Mouse (Mus musculus): Measurements from ENCODE around the gene Ywhaq. TPM values are rescaled to one million over a fixed set of nuclear protein-coding genes. Genes with fewer than 3 reads are reported as not detected.

The Ywhaq gene
- polyA plus RNA-seq, 1 experiment from 2014 or later: 1,056 TPM

GRCm38 (mm10) chr12:21431950-21432349 is 14.5 kb upstream of the Ywhaq start:
- Histone ChIP-seq H3K4me3 (replicated peaks) (no peak overlapping the region), H3K36me3 (no peaks in the 10 kb centered on the region), H3K4me2 (no peak overlapping the region), H3K27ac (replicated peaks) (no peak overlapping the region), H3K27me3 (replicated peaks) (no peaks in the 10 kb centered on the region), H3K4me1 (no peaks in the 10 kb centered on the region), H3K9ac (replicated peaks) (no peak overlapping the region), H3K9me3 (replicated peaks) (no peaks in the 10 kb centered on the region)
- no peak for ATAC-seq (ENCODE audit: low FRiP score)
- 63% methylated on average over 8 of the region's 8 CpGs for WGBS

- no peak for ATAC-seq (ENCODE audit: low FRiP score)
- peaks cover 5% of the 10 kb centered on the region for H3K4me1 ChIP-seq
- no peak overlapping the region for H3K4me3 ChIP-seq (replicated peaks)
- no peak overlapping the region for H3K9ac ChIP-seq (replicated peaks)
- H3K27ac ChIP-seq (replicated peaks): no peak overlapping the region
- no peaks in the 10 kb centered on the region for H3K36me3 ChIP-seq
- no peak overlapping the region for H3K4me2 ChIP-seq
- 75% methylated on average over 2 of the region's 2 CpGs for WGBS
- no peaks in the 10 kb centered on the region for H3K27me3 ChIP-seq (replicated peaks)
- no peaks in the 10 kb centered on the region for H3K9me3 ChIP-seq (replicated peaks)
Measured at GRCm38 (mm10) chr12:21431039-21431438, 13.6 kb upstream of the Ywhaq start.

GRCm38 (mm10) chr12:21430140-21430539 is 12.7 kb upstream of the Ywhaq start:
- Histone ChIP-seq H3K27ac (replicated peaks) (no peak overlapping the region), H3K9me3 (replicated peaks) (no peaks in the 10 kb centered on the region), H3K27me3 (replicated peaks) (no peaks in the 10 kb centered on the region), H3K9ac (replicated peaks) (no peak overlapping the region), H3K4me1 (peaks cover 10% of the 10 kb centered on the region), H3K36me3 (no peaks in the 10 kb centered on the region), H3K4me2 (no peak overlapping the region), H3K4me3 (replicated peaks) (no peak overlapping the region)
- no peak for ATAC-seq (ENCODE audit: low FRiP score)
- WGBS: 79% methylated on average over 4 of the region's 4 CpGs

GRCm38 (mm10) chr12:21429021-21429420 is 11.6 kb upstream of the Ywhaq start:
- no peaks in the 10 kb centered on the region for H3K27me3 ChIP-seq (replicated peaks)
- no peak overlapping the region for H3K27ac ChIP-seq (replicated peaks)
- H3K9me3 ChIP-seq (replicated peaks): no peaks in the 10 kb centered on the region
- H3K9ac ChIP-seq (replicated peaks): no peak overlapping the region
- H3K4me1 ChIP-seq: peaks cover 15% of the 10 kb centered on the region
- H3K4me3 ChIP-seq (replicated peaks): no peak overlapping the region
- no peak overlapping the region for H3K4me2 ChIP-seq
- 82% methylated on average over 1 of the region's 1 CpGs for WGBS
- H3K36me3 ChIP-seq: no peaks in the 10 kb centered on the region
- no peak for ATAC-seq (ENCODE audit: low FRiP score)

- no peak overlapping the region; the same call in 1 of the 2 replicates for H3K9ac ChIP-seq (replicated peaks)
Measured at GRCm38 (mm10) chr12:21426065-21426940, 8.9 kb upstream of the Ywhaq start.

GRCm38 (mm10) chr12:21424683-21425082 is 7.2 kb upstream of the Ywhaq start:
- WGBS: 6% methylated on average over 7 of the region's 7 CpGs
- no peaks in the 10 kb centered on the region for H3K9me3 ChIP-seq (replicated peaks)
- H3K4me2 ChIP-seq: no peak overlapping the region
- no peaks in the 10 kb centered on the region for H3K27me3 ChIP-seq (replicated peaks)
- H3K9ac ChIP-seq (replicated peaks): no peak overlapping the region
- no peaks in the 10 kb centered on the region for H3K36me3 ChIP-seq
- peaks cover 15% of the 10 kb centered on the region for H3K4me1 ChIP-seq
- no peak for ATAC-seq (ENCODE audit: low FRiP score)
- no peak overlapping the region for H3K4me3 ChIP-seq (replicated peaks)
- no peak overlapping the region for H3K27ac ChIP-seq (replicated peaks)

More at GRCm38 (mm10) chr12:21426065-21426940, 8.9 kb upstream of the Ywhaq start:
- ATAC-seq (ENCODE audit: low FRiP score): peak; percentile 60
- H3K4me1 ChIP-seq: peaks cover 15% of the 10 kb centered on the region
- peak overlapping the region; percentile 14 for H3K4me3 ChIP-seq (replicated peaks)
- no peaks in the 10 kb centered on the region for H3K36me3 ChIP-seq
- peak overlapping the region; percentile 54 for H3K4me2 ChIP-seq
- 4% methylated on average over 16 of the region's 16 CpGs for WGBS
- H3K27me3 ChIP-seq (replicated peaks): no peaks in the 10 kb centered on the region
- 0 out of 2 replicates have a peak overlapping the region, but pooled peaks have one; percentile 4 for H3K27ac ChIP-seq (replicated peaks)
- no peaks in the 10 kb centered on the region for H3K9me3 ChIP-seq (replicated peaks)

- Histone ChIP-seq H3K36me3 (no peaks in the 10 kb centered on the region), H3K4me2 (peak overlapping the region; percentile 62), H3K27me3 (replicated peaks) (no peaks in the 10 kb centered on the region), H3K4me3 (replicated peaks) (peak overlapping the region; percentile 95), H3K9ac (replicated peaks) (peak overlapping the region; percentile 84), H3K9me3 (replicated peaks) (no peaks in the 10 kb centered on the region), H3K4me1 (peaks cover 28% of the 10 kb centered on the region), H3K27ac (replicated peaks) (peak overlapping the region; percentile 100)
- ATAC-seq (ENCODE audit: low FRiP score): no peak
- 20% methylated on average over 11 of the region's 11 CpGs for WGBS
Measured at GRCm38 (mm10) chr12:21418621-21419131, 1.2 kb upstream of the Ywhaq start.

- Histone ChIP-seq H3K27ac (replicated peaks) (peak overlapping the region; percentile 100), H3K27me3 (replicated peaks) (no peaks in the 10 kb centered on the region), H3K4me2 (peak overlapping the region; percentile 62), H3K9me3 (replicated peaks) (no peaks in the 10 kb centered on the region), H3K36me3 (peaks cover 4% of the 10 kb centered on the region), H3K4me3 (replicated peaks) (peak overlapping the region; percentile 95), H3K4me1 (peaks cover 28% of the 10 kb centered on the region), H3K9ac (replicated peaks) (peak overlapping the region; percentile 84)
- 5% methylated on average over 10 of the region's 10 CpGs for WGBS
- ATAC-seq (ENCODE audit: low FRiP score): no peak
Measured at GRCm38 (mm10) chr12:21418083-21418482, 646 bp upstream of the Ywhaq start.

GRCm38 (mm10) chr12:21416506-21416905 is 931 bp downstream of the Ywhaq start:
- Histone ChIP-seq H3K27me3 (replicated peaks) (no peaks in the 10 kb centered on the region), H3K4me2 (peak overlapping the region; percentile 75), H3K9ac (replicated peaks) (peak overlapping the region; percentile 66), H3K36me3 (peaks cover 18% of the 10 kb centered on the region), H3K4me3 (replicated peaks) (peak overlapping the region; percentile 95), H3K9me3 (replicated peaks) (no peaks in the 10 kb centered on the region), H3K4me1 (peaks cover 32% of the 10 kb centered on the region), H3K27ac (replicated peaks) (peak overlapping the region; percentile 66)
- ATAC-seq (ENCODE audit: low FRiP score): no peak
- under 1% methylated on average over 14 of the region's 15 CpGs for WGBS

- 93% methylated on average over 2 of the region's 2 CpGs for WGBS
- Histone ChIP-seq H3K9ac (replicated peaks) (no peak overlapping the region), H3K27me3 (replicated peaks) (no peaks in the 10 kb centered on the region), H3K9me3 (replicated peaks) (no peaks in the 10 kb centered on the region; the same call in 1 of the 2 replicates), H3K27ac (replicated peaks) (no peak overlapping the region), H3K4me3 (replicated peaks) (no peak overlapping the region), H3K36me3 (peaks cover 53% of the 10 kb centered on the region), H3K4me2 (no peak overlapping the region), H3K4me1 (peaks cover 21% of the 10 kb centered on the region)
- ATAC-seq (ENCODE audit: low FRiP score): no peak
Measured at GRCm38 (mm10) chr12:21410620-21411019, 6.8 kb downstream of the Ywhaq start.

- peaks cover 11% of the 10 kb centered on the region for H3K4me1 ChIP-seq
- H3K27ac ChIP-seq (replicated peaks): no peak overlapping the region
- H3K36me3 ChIP-seq: peaks cover 53% of the 10 kb centered on the region
- no peak for ATAC-seq (ENCODE audit: low FRiP score)
- no peaks in the 10 kb centered on the region for H3K27me3 ChIP-seq (replicated peaks)
- 97% methylated on average over 3 of the region's 3 CpGs for WGBS
- no peak overlapping the region for H3K9ac ChIP-seq (replicated peaks)
- H3K4me3 ChIP-seq (replicated peaks): no peak overlapping the region
- H3K4me2 ChIP-seq: no peak overlapping the region
- no peaks in the 10 kb centered on the region; the same call in 1 of the 2 replicates for H3K9me3 ChIP-seq (replicated peaks)
Measured at GRCm38 (mm10) chr12:21409651-21410050, 7.8 kb downstream of the Ywhaq start.
